ENCODE assay signal across 16 mouse cellular contexts in genomic region chr6:14897028-14897427, GRCm38 (mm10). TPM values are rescaled to one million over a fixed set of nuclear protein-coding genes. Genes with fewer than 3 reads are reported as not detected.
DNase-seq lines count a peak whose midpoint lies in the region; ATAC-seq lines count a peak whose summit lies in the region.
"Had no signal": no experiment of that assay in that cellular context is flagged by ENCODE, and none has a peak within 500 bp of the region (broad histone marks: within the 10 kb centered on the region; RNA-seq: fewer than 3 reads in every experiment).

No protein-coding gene starts in this region.

- intact Hi-C loops in heart, postnatal 10 days (cut with DNase I) = loop anchor here (2.0 to 5.0 kb wide), 3 partner anchors 520 to 1900 kb away; no protein-coding TSS in a partner anchor
- intact Hi-C loops in gastrocnemius, postnatal 36 days (cut with DNase I) = loop anchor here (10.0 kb wide), 1 partner anchor 518 kb away; no protein-coding TSS in a partner anchor

- H3K9me3 ChIP-seq in midbrain, embryonic 11.5 days (ENCODE audit: control insufficient read depth, low read length) = no peaks in the 10 kb centered on the region
- no peaks in the 10 kb centered on the region for H3K9me3 ChIP-seq in midbrain, embryonic 10.5 days (replicated peaks)
- H3K9me3 ChIP-seq in embryonic facial prominence, embryonic 14.5 days (ENCODE audit: control insufficient read depth, low read length) = no peaks in the 10 kb centered on the region
- H3K9me3 ChIP-seq: forebrain, embryonic 12.5 days; heart, embryonic 10.5 days; limb, embryonic 15.5 days; midbrain, embryonic 12.5 days had no signal

- no peak overlapping the region for H3K4me3 ChIP-seq in midbrain, embryonic 11.5 days (ENCODE audit: low read depth, low read length)
- H3K4me3 ChIP-seq in midbrain, embryonic 10.5 days = no peak overlapping the region
- H3K4me3 ChIP-seq in embryonic facial prominence, embryonic 14.5 days (ENCODE audit: low read depth, low read length) = no peak overlapping the region
- H3K4me3 ChIP-seq: limb, embryonic 15.5 days had no signal

- no peak overlapping the region for H3K4me2 ChIP-seq in midbrain, embryonic 11.5 days
- H3K4me2 ChIP-seq in embryonic facial prominence, embryonic 14.5 days (ENCODE audit: low read depth, low read length) = no peak overlapping the region

- ATAC-seq in midbrain, embryonic 11.5 days (ENCODE audit: low FRiP score) = no peak
- no peak for ATAC-seq in embryonic facial prominence, embryonic 14.5 days (ENCODE audit: low read depth)

- WGBS in midbrain, embryonic 11.5 days = 4% methylated on average over 2 of the region's 2 CpGs
- WGBS in midbrain, embryonic 10.5 days = 11% methylated on average over 2 of the region's 2 CpGs
- WGBS in embryonic facial prominence, embryonic 14.5 days = 3% methylated on average over 2 of the region's 2 CpGs

- no peaks in the 10 kb centered on the region for H3K27me3 ChIP-seq in midbrain, embryonic 11.5 days (ENCODE audit: control insufficient read depth, insufficient read depth, low read length)
- H3K27me3 ChIP-seq in midbrain, embryonic 10.5 days (ENCODE audit: low read depth, poor library complexity, severe bottlenecking) = peaks cover under 1% of the 10 kb centered on the region; the same call in 1 of the 2 replicates
- H3K27me3 ChIP-seq in embryonic facial prominence, embryonic 14.5 days (replicated peaks; ENCODE audit: control insufficient read depth, insufficient read depth, low read length) = peaks cover 12% of the 10 kb centered on the region; the same call in 1 of the 2 replicates

- peaks cover 20% of the 10 kb centered on the region for H3K4me1 ChIP-seq in midbrain, embryonic 11.5 days (ENCODE audit: control insufficient read depth, insufficient read depth, low read length)
- peaks cover 39% of the 10 kb centered on the region for H3K4me1 ChIP-seq in midbrain, embryonic 10.5 days
- H3K4me1 ChIP-seq in embryonic facial prominence, embryonic 14.5 days (ENCODE audit: control insufficient read depth, insufficient read depth, low read length) = no peaks in the 10 kb centered on the region; the same call in 1 of the 2 replicates

- H3K27ac ChIP-seq in midbrain, embryonic 11.5 days (ENCODE audit: low read depth, low read length) = no peak overlapping the region
- H3K27ac ChIP-seq in midbrain, embryonic 10.5 days (replicated peaks) = no peak overlapping the region
- H3K27ac ChIP-seq in embryonic facial prominence, embryonic 14.5 days (replicated peaks; ENCODE audit: low read depth, low read length) = no peak overlapping the region
- H3K27ac ChIP-seq: forebrain, embryonic 12.5 days; heart, embryonic 10.5 days; midbrain, embryonic 12.5 days had no signal

- DNase-seq in heart, postnatal 10 days = peak; percentile 21 to 44
- DNase-seq in heart, adult 8-10 months (ENCODE audit: low spot score) = no peak
- DNase-seq in midbrain, embryonic 11.5 days (ENCODE audit: low spot score, missing footprints) = peak; percentile 87
- no peak for DNase-seq in midbrain, embryonic 10.5 days (ENCODE audit: low spot score)
- peak; percentile 52 for DNase-seq in embryonic facial prominence, embryonic 14.5 days (ENCODE audit: low spot score)
- DNase-seq in retina, postnatal 1 day = peak; percentile 72
- no peak for DNase-seq in gastrocnemius, postnatal 25 days
- no peak for DNase-seq in gastrocnemius, postnatal 36 days
- DNase-seq: cerebellum, postnatal 25 days; kidney, adult 18-20 months; layer of hippocampus, adult 9-11 months; right cerebral cortex, postnatal 14 days had no signal

- H3K9ac ChIP-seq in midbrain, embryonic 11.5 days (ENCODE audit: low read length) = no peak overlapping the region
- H3K9ac ChIP-seq in embryonic facial prominence, embryonic 14.5 days (ENCODE audit: low read depth, low read length) = no peak overlapping the region
- H3K9ac ChIP-seq: limb, embryonic 15.5 days; midbrain, embryonic 12.5 days had no signal

- no peaks in the 10 kb centered on the region for H3K36me3 ChIP-seq in midbrain, embryonic 11.5 days (ENCODE audit: control insufficient read depth, insufficient read depth, low read length)
- no peaks in the 10 kb centered on the region for H3K36me3 ChIP-seq in midbrain, embryonic 10.5 days
- H3K36me3 ChIP-seq in embryonic facial prominence, embryonic 14.5 days (ENCODE audit: control insufficient read depth, insufficient read depth, low read length) = no peaks in the 10 kb centered on the region
- H3K36me3 ChIP-seq: forebrain, embryonic 12.5 days; heart, embryonic 10.5 days; limb, embryonic 15.5 days; midbrain, embryonic 12.5 days had no signal

RNA-seq across cellular contexts. Expression of gene Foxp2, which starts 4.1 kb away (rescaled TPM):
- total RNA-seq in heart, postnatal 10 days (2021) = 1 to 10 TPM; 3.3 TPM
- 1 to 10 TPM; 1.8 to 4.0 (median 2.9) TPM for total RNA-seq in heart, adult 8-10 months (2022)
- 42.4 and 45.4 TPM in 2 replicates for polyA plus RNA-seq in midbrain, embryonic 11.5 days (2014; fragmentation: Nextera tagmentation; extraction: Ambion mirVana)
- polyA plus RNA-seq in midbrain, embryonic 10.5 days (2016; fragmentation: Nextera tagmentation; extraction: Ambion mirVana) = 35.9 and 45.1 TPM in 2 replicates
- polyA plus RNA-seq in embryonic facial prominence, embryonic 14.5 days (2014; fragmentation: Nextera tagmentation; extraction: Ambion mirVana) = 16.9 and 24.9 TPM in 2 replicates
- total RNA-seq in gastrocnemius, postnatal 25 days (2021) = 1 to 10 TPM; 1.0 to 1.6 TPM
- 1 to 10 TPM; 1.6 to 2.0 TPM for total RNA-seq in gastrocnemius, postnatal 36 days (2021)

Comparison
In these comparisons a context has a peak if more than half of its experiments do, and no peak if none do; other contexts are left out.
1. DNase-seq: peak in heart, postnatal 10 days (2 of 2), midbrain, embryonic 11.5 days (single experiment), embryonic facial prominence, embryonic 14.5 days (single experiment) and retina, postnatal 1 day (single experiment); none in heart, adult 8-10 months (single experiment), midbrain, embryonic 10.5 days (single experiment), gastrocnemius, postnatal 25 days (single experiment) and gastrocnemius, postnatal 36 days (0 of 2).